Mouse (Mus musculus) C2C12 (cell line): ENCODE measurements around the gene Hsd17b2.

Experiments used
- CEBPB ChIP-seq: IDR thresholded peaks from one replicate; pipeline ENCODE4 v1.6.1; 2011; ENCODE audit warnings: low read depth, mild to moderate bottlenecking, control low read depth, moderate library complexity
- CTCF ChIP-seq: IDR thresholded peaks from one replicate; pipeline ENCODE4 v1.5.1; 2011; ENCODE audit not compliant: control insufficient read depth, insufficient read depth, insufficient read length
- FOSL1 ChIP-seq: IDR thresholded peaks from one replicate; pipeline ENCODE4 v1.8.0; 2011; ENCODE audit warnings: mild to moderate bottlenecking, low read length; ENCODE audit not compliant: poor library complexity, insufficient read depth, severe bottlenecking
- MAX ChIP-seq: IDR thresholded peaks from one replicate; pipeline ENCODE4 v1.6.1; 2011; ENCODE audit warnings: mild to moderate bottlenecking, control low read depth
- MYOD1 ChIP-seq: IDR thresholded peaks from one replicate; pipeline ENCODE4 v1.6.1; 2011; ENCODE audit warnings: low read depth; ENCODE audit not compliant: control insufficient read depth, insufficient read length
- MYOG ChIP-seq: IDR thresholded peaks from one replicate; pipeline ENCODE4 v1.6.1; 2011; ENCODE audit not compliant: control insufficient read depth, insufficient read length; ENCODE audit errors: extremely low read depth
- USF1 ChIP-seq: IDR thresholded peaks from one replicate; pipeline ENCODE4 v1.6.1; 2011; ENCODE audit warnings: low read depth, mild to moderate bottlenecking, control low read depth, moderate library complexity

DNA sequence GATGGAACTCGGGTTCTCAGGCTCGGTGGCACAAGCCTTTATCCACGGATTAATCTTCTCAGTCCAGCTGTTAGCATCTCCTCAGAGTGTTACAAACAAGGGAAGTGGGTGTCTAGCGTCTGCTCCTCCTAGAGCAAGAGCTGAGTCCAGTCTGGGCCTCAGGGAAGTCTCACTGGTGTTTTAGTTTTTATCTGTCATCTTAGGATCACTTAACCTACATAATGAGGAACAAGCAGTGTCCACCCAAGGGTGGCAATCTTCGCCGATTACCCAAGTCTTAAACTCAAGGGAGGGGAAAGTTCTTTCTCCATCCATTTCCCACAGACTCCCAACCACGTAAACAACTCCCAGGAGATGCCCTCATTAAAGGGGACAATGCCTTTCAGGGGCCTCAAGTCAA is 24.8 kb downstream of the Hsd17b2 start:
- TF ChIP-seq CTCF (no peak), FOSL1 (no peak), MYOG (no peak), USF1 (no peak), MYOD1 (no peak), MAX (no peak), CEBPB (no peak)
